Mouse (Mus musculus) kidney, postnatal 0 days (tissue): ENCODE measurements at regions not wholly inside any gene's neighbourhood (a gene's known extent, or its start where the extent isn't known, plus 50 kb on each side); places are given as distances from the start of the nearest gene placed in this dataset.

ENCODE experiments used
- ATAC-seq: fragments of 200-750 bp; cut with Nextera tagmentation; replicated peaks from 2 replicates; pipeline ENCODE4 v1.8.0; 2017; ENCODE audit warnings: low read depth, moderate number of reproducible peaks, moderate TSS enrichment, moderate library complexity; ENCODE audit not compliant: low FRiP score
- DNase-seq: peaks from one replicate; pipeline ENCODE4 v3.0.0-alpha.2; 2016; ENCODE audit warnings: low spot score
- H3K27ac ChIP-seq: fragments of 300-500 bp; sonication (generic); 2 replicates; pipeline ENCODE4 v1.5.1; 2014; ENCODE audit warnings: mild to moderate bottlenecking
- H3K27me3 ChIP-seq: fragments of 300-500 bp; sonication (generic); 2 replicates; pipeline ENCODE4 v1.6.1; 2014; ENCODE audit warnings: low read length, mixed read lengths; ENCODE audit not compliant: insufficient read depth
- H3K36me3 ChIP-seq: fragments of 300-500 bp; sonication (generic); 2 replicates; pipeline ENCODE4 v1.6.1; 2014; ENCODE audit warnings: low read length, mixed read lengths; ENCODE audit not compliant: insufficient read depth
- H3K4me1 ChIP-seq: fragments of 300-500 bp; sonication (generic); replicated peaks from 2 replicates; pipeline ENCODE4 v1.6.1; 2014; ENCODE audit warnings: antibody characterized with exemption, low read length, mixed read lengths; ENCODE audit not compliant: insufficient read depth
- H3K4me2 ChIP-seq: fragments of 300-500 bp; sonication (generic); 2 replicates; pipeline ENCODE4 v1.6.1; 2014; ENCODE audit warnings: mild to moderate bottlenecking, low read length, moderate library complexity, mixed read lengths
- H3K4me3 ChIP-seq: fragments of 300-500 bp; sonication (generic); replicated peaks from 2 replicates; pipeline ENCODE4 v1.5.1; 2014; ENCODE audit warnings: low read depth, low read length
- H3K9ac ChIP-seq: fragments of 300-500 bp; sonication (generic); 2 replicates; pipeline ENCODE4 v1.6.1; 2014; ENCODE audit warnings: low read depth, low read length
- H3K9me3 ChIP-seq: fragments of 300-500 bp; sonication (generic); replicated peaks from 2 replicates; pipeline ENCODE4 v1.6.1; 2016; ENCODE audit warnings: low read length, inconsistent platforms, mixed read lengths
- CTCF ChIP-seq: IDR thresholded peaks from 2 replicates; pipeline ENCODE4 v1.5.1; 2016; ENCODE audit warnings: antibody characterized with exemption, low read depth, mild to moderate bottlenecking, moderate library complexity
- WGBS: fragments of 180-500 bp; shearing (Covaris S2); extraction: QIAGEN DNeasy Blood & Tissue Kit; methylation state at CpG from one replicate; pipeline ENCODE4 v1.1.7; 2014; 5-methylcytosine and 5-hydroxymethylcytosine counted together

DNA sequence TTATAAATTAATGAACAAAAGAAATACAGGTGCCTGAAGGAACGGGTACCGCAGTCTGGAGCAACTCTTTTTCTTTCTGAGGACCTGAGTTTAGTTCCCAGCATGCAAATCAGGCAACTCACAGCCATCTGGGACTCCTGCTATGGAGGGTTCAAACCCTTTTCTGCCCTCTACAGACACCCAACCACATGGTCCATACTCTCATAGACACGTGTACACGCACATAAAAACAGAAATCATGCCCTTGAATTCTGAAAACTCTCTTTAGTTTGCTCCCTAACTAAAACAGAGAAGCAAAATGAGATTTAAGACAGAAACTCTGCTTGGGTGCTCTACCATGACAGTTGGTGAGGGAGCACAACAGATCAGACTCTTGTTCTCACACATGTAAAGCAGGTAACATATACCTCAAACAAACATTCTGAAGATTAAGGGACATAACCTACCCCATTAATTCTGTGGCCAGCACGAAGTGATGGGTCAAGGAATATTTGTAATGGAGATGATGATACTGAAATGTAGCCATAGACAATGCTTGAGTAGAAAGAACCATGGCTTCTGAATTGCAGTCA, 233.3 kb downstream of the Gm7489 start:
- Histone ChIP-seq H3K9ac (no peak overlapping the region), H3K4me3 (no peak overlapping the region), H3K9me3 (no peaks in the 10 kb centered on the region), H3K27me3 (no peaks in the 10 kb centered on the region), H3K4me1 (no peaks in the 10 kb centered on the region), H3K4me2 (no peak overlapping the region), H3K36me3 (no peaks in the 10 kb centered on the region), H3K27ac (no peak overlapping the region)
- no peak for ATAC-seq
- no peak for TF ChIP-seq CTCF
- DNase-seq, result peak; percentile 18
- WGBS, result 57% methylated on average over 5 of the region's 5 CpGs

DNA sequence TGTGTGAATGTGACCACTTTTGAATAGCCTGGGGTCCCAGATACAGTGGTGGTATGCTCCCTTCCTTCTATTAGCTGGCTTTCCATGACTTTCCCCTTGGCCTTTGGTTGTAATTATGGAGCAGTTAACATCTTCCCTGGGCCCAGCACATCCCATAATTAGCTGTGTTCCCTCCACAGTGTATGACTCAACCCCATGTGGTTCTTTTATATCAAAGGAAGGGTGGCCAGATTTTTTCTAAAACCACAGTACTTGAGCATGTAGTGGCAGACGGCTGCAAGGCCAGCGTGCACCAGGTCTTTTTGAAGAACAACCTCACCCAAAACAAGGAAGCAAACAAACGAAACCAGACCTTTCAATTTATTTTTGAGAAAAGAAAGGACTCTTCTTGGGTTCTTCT, 235.8 kb downstream of the Gm7489 start:
- no peak for ATAC-seq
- 86% methylated on average over 3 of the region's 3 CpGs for WGBS
- Histone ChIP-seq H3K4me2 (no peak overlapping the region), H3K9me3 (no peaks in the 10 kb centered on the region), H3K36me3 (no peaks in the 10 kb centered on the region), H3K4me1 (no peaks in the 10 kb centered on the region), H3K27me3 (no peaks in the 10 kb centered on the region), H3K27ac (no peak overlapping the region), H3K9ac (no peak overlapping the region), H3K4me3 (no peak overlapping the region)
- TF ChIP-seq CTCF, result no peak
- DNase-seq, result no peak

DNA sequence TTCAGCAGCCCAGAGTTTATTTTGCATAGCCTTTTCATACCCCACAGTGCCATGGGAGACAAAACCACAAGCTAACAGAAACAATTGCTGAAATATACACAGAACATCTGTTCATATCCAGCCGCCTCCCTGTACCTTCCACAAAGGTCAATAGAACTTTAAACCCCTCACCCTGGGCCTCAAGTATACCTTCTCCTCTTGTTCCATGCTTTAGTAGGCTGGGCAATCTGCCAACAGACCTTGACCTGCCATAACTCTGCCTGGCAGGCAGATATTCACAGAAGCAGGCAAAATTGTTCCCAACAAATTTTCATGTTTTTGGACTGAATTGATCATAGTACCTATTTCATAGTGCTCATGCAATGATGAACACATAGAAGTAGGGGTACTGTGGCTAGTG, 279.6 kb downstream of the Gm7489 start:
- Histone ChIP-seq H3K4me2 (no peak overlapping the region), H3K27ac (no peak overlapping the region), H3K27me3 (no peaks in the 10 kb centered on the region), H3K4me3 (no peak overlapping the region), H3K9me3 (no peaks in the 10 kb centered on the region), H3K4me1 (no peaks in the 10 kb centered on the region), H3K9ac (no peak overlapping the region), H3K36me3 (no peaks in the 10 kb centered on the region)
- DNase-seq, result peak; percentile 13
- TF ChIP-seq CTCF, result no peak
- no peak; the same call in 1 of the 2 replicates for ATAC-seq
- 15% methylated on average over 1 of the region's 1 CpGs for WGBS

DNA sequence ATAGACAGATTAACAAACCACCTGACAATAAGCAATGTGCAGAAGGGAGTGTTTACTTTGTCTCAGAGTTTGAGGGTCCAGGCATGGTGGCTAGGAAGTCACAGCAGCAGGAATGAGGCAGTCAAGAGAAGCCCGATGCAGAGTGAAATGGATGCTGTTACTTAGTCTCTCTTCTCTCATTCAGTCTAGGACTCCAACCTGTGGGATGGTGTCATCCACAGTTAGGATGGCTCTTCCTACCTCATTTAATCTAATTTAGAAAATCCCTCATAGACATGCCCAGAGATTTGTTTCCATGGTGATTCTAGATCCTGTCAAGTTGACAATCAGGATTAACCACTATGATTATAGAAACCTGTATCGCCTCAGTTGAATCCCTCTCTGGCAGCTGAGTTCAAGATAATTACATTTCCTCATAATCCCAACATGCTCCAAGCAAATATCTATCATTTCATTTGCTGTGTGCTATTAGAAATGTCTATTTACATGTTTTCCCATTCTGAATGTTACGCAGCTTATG, 283.2 kb downstream of the Gm7489 start:
- Histone ChIP-seq H3K27me3 (no peaks in the 10 kb centered on the region), H3K9me3 (no peaks in the 10 kb centered on the region), H3K27ac (no peak overlapping the region), H3K36me3 (no peaks in the 10 kb centered on the region), H3K9ac (no peak overlapping the region), H3K4me1 (no peaks in the 10 kb centered on the region), H3K4me2 (no peak overlapping the region), H3K4me3 (no peak overlapping the region)
- ATAC-seq, result no peak
- 86% methylated on average over 3 of the region's 3 CpGs for WGBS
- DNase-seq, result no peak
- TF ChIP-seq CTCF, result no peak

DNA sequence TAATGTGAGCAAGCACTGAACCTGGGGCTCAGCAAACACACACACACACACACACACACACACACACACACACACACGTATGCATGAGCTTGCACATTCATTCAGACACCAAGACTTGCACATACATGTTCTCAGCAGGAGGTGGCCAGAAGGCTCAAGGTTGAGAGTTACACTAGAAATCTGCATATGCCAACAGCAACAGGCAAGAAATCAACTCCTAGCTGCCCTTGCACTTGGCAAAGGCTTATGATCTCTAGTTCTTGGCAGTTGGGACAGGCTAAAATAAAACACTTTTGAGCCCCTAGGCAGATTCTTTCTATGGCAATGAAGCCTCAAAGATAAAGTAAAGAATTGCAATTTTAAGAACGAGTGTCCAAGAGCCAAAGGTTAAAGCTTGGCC, 292.5 kb downstream of the Gm7489 start:
- no peaks in the 10 kb centered on the region for H3K4me1 ChIP-seq
- no peak overlapping the region for H3K27ac ChIP-seq
- DNase-seq, result no peak
- no peak overlapping the region for H3K4me3 ChIP-seq
- no peak for ATAC-seq
- no peak overlapping the region for H3K9ac ChIP-seq
- no peaks in the 10 kb centered on the region for H3K36me3 ChIP-seq
- no peak for TF ChIP-seq CTCF
- 81% methylated on average over 2 of the region's 2 CpGs for WGBS
- no peaks in the 10 kb centered on the region for H3K27me3 ChIP-seq
- no peak overlapping the region for H3K4me2 ChIP-seq
- H3K9me3 ChIP-seq, result no peaks in the 10 kb centered on the region

DNA sequence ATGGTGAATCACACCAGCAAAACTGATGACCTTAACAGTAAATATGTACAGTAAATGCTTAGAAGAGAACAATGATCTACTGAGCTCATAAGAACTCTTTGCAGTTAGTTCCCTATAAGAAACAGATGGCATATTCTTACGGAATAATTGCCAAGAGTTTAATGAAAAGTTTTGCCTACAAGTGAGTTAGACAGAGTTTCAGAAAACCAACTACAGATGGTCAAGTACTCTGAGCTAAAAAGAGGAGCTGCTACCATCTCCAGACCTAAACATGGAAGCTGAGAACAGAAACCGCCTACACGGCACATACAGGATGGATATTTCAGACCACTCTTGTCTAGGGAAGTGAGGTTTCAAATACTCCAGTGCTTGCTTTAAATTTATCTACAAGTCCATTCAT, 293.1 kb downstream of the Gm7489 start:
- no peak for TF ChIP-seq CTCF
- H3K27me3 ChIP-seq, result no peaks in the 10 kb centered on the region
- H3K4me2 ChIP-seq, result no peak overlapping the region
- no peaks in the 10 kb centered on the region for H3K36me3 ChIP-seq
- H3K4me1 ChIP-seq, result no peaks in the 10 kb centered on the region
- H3K9ac ChIP-seq, result no peak overlapping the region
- H3K4me3 ChIP-seq, result no peak overlapping the region
- 90% methylated on average over 3 of the region's 3 CpGs for WGBS
- ATAC-seq (no peak), DNase-seq (no peak)
- H3K9me3 ChIP-seq, result no peaks in the 10 kb centered on the region
- H3K27ac ChIP-seq, result no peak overlapping the region
